Mouse (Mus musculus) left cerebral cortex, postnatal 25 days (tissue): ENCODE measurements around the gene Cdc27. TPM values are rescaled to one million over a fixed set of nuclear protein-coding genes. Genes with fewer than 3 reads are reported as not detected.
A peak's percentile ranks its signal among the peaks of the same experiment; 100 is the strongest.

Source experiments
- DNase-seq, 2 experiments: peaks; one replicate each; pipeline ENCODE4 v3.0.0; 2022; ENCODE audit warnings: low spot score in 2 of 2, mixed read lengths in 1 of 2
- intact Hi-C: fragments of 180-260 bp; cut with DNase I; formaldehyde crosslinking; loops from one replicate; pipeline ENCODE4 v1.15.1; 2025
- total RNA-seq, 2 experiments: library from RNA; stranded (reverse); gene quantifications; 2 replicates each; pipeline ENCODE4 v1.2.3; 2021

Cdc27 gene
- total RNA-seq, 2 experiments from 2014 or later: 61.3 to 63.0 TPM

GRCm38 (mm10) chr11:104525935-104526334 is 24.5 kb downstream of the Cdc27 start:
- DNase-seq: no peak
- intact Hi-C loops: no loop called here

- DNase-seq: no peak
- intact Hi-C loops: no loop called here
Measured at GRCm38 (mm10) chr11:104512436-104512835, 38.0 kb downstream of the Cdc27 start.

- intact Hi-C loops: no loop called here
Measured at GRCm38 (mm10) chr11:104510606-104511005, 39.8 kb downstream of the Cdc27 start.

GRCm38 (mm10) chr11:104508455-104508854 is 42.0 kb downstream of the Cdc27 start:
- intact Hi-C loops: loop anchor here (5.0 kb wide), 1 partner anchor 191 kb away; no protein-coding TSS in a partner anchor
- no peak for DNase-seq

More at GRCm38 (mm10) chr11:104510606-104511005, 39.8 kb downstream of the Cdc27 start:
- peak in 1 of 2 experiments; percentile 37 for DNase-seq

- no peak for DNase-seq
- intact Hi-C loops: no loop called here
Measured at GRCm38 (mm10) chr11:104488292-104488691, 62.1 kb downstream of the Cdc27 start.

- no peak for DNase-seq
- intact Hi-C loops: no loop called here
Measured at GRCm38 (mm10) chr11:104481971-104482370, 68.4 kb downstream of the Cdc27 start.

- intact Hi-C loops: no loop called here
- DNase-seq: no peak
Measured at GRCm38 (mm10) chr11:104479505-104479904, 70.9 kb downstream of the Cdc27 start.

- intact Hi-C loops: no loop called here
- DNase-seq: peak; percentile 91 to 94
Measured at GRCm38 (mm10) chr11:104469371-104469835, 81.0 kb downstream of the Cdc27 start.

GRCm38 (mm10) chr11:104468751-104469268 is 81.6 kb downstream of the Cdc27 start, which contains the start of gene Kansl1:
Gene Kansl1 (minus strand): TSS chr11:104468861.
- peak in 1 of 2 experiments; percentile 8 for DNase-seq
- intact Hi-C loops: no loop called here

- no peak for DNase-seq
- intact Hi-C loops: no loop called here
Measured at GRCm38 (mm10) chr11:104467698-104468097, 82.7 kb downstream of the Cdc27 start.

GRCm38 (mm10) chr11:104461551-104461950 is 88.9 kb downstream of the Cdc27 start:
- peak; percentile 51 to 72 for DNase-seq
- intact Hi-C loops: loop anchor here (2.0 kb wide), 1 partner anchor 147 kb away; no protein-coding TSS in a partner anchor

GRCm38 (mm10) chr11:104459671-104460070 is 90.7 kb downstream of the Cdc27 start:
- no peak for DNase-seq
- intact Hi-C loops: loop anchor here (2.0 kb wide), 1 partner anchor 145 kb away; no protein-coding TSS in a partner anchor

- intact Hi-C loops: no loop called here
- no peak for DNase-seq
Measured at GRCm38 (mm10) chr11:104458507-104458906, 91.9 kb downstream of the Cdc27 start.

Other genes starting within 250 kb of the Cdc27 start
- 10 to 100 TPM; 71.0 to 75.6 TPM for gene Kansl1, start 81.8 kb downstream of the Cdc27 start, total RNA-seq
- gene Myl4, start within 50 bp of the Cdc27 start, total RNA-seq: 10 to 100 TPM; 35.5 to 43.3 TPM
- 1 to 10 TPM; 2.8 to 3.1 TPM for gene Itgb3, start 57.4 kb upstream of the Cdc27 start, total RNA-seq
- gene Gm11639, start 135.1 kb upstream of the Cdc27 start, total RNA-seq: 1 to 10 TPM in 1 of 2 experiments, under 1 TPM in 1; 0.80 to 1.1 TPM